Mouse (Mus musculus) layer of hippocampus, postnatal 10 days (tissue): ENCODE data around the gene Serpinb9d. TPM values are rescaled to one million over a fixed set of nuclear protein-coding genes. Genes with fewer than 3 reads are reported as not detected.
"Not testable (repeated sequence)": the region's sequence is repeated elsewhere in the genome, so short reads cannot be mapped to it uniquely, and the experiment has no call there.

Source experiments
- DNase-seq, 2 experiments: peaks; one replicate each; pipeline ENCODE4 v3.0.0; 2021; ENCODE audit warnings: low spot score in 2 of 2
- long read RNA-seq: library from polyadenylated mRNA; stranded (forward); transcript quantifications from one replicate; pipeline ENCODE4 v2.0.0, GENCODE M21; 2023
- total RNA-seq, 2 experiments: library from RNA; stranded (reverse); gene quantifications; 2 replicates each; pipeline ENCODE4 v1.2.3; 2021

Serpinb9d gene
- total RNA-seq: not detected
- long read RNA-seq: 0 reads

DNA sequence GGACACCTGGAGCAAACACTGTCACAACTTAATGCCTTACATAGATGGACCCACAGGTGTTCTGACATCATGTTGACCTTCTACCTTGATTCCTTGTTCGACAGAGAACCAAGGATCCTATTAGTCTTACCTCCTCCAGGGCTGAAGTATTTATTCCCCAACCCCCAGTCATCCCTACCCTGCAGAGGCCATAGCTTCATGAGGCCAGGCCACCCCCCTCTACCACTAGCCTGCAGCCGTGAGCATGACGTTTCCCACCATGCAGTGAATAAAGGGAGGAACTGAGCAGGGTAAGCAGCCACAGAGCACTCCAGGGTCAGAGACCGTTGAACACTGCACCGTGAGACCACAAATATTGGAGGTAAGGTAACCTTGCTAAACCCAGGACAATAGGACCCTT is at the start of gene Serpinb9d:
Gene Serpinb9d (plus strand): TSS at position 301 of the 400 bp plus-strand sequence.
- no peak for DNase-seq

DNA sequence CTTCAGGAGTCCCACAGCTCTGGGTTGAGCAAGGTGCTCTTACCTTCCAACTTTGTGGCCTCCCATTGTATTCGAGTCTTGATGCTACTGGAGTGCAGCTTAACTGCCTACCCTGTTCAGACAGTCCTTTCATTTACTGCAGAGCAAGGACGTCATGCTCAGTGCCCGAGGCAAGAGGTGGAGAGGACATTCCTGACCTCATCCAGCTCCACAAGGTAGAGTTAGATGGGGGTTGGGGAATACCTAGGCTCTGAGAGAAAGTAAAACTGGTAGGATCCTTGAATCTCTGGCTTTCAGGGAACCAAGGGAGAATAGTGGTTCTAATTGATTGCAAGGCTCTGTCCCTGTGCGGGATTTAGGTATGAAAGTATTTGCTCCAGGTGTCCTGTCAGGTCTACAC is 33.1 kb upstream of the Serpinb9d start, which contains the start of gene Serpinb9c:
Gene Serpinb9c (minus strand): TSS at position 101 of the 400 bp plus-strand sequence.
- no peak for DNase-seq

DNA sequence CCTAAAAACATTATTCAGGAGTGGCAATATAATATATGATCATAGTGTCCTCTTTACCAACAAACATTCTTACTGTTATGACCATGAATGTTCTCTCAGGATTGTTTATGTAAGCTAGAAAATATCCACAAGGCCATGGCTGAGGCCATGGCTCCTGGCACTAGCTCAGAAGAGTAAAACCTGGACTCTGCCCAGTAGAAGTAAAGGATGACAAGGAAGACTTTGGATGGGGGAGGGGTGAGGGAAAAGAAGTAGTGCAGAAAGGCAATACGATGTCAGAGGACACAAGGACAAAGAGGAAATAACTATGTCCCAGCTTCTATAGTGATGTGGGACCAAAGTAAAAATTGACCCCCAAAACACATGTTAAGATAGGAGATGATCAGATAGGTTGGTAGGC is 2.3 kb upstream of the Serpinb9d start:
- DNase-seq: not testable (repeated sequence)

DNA sequence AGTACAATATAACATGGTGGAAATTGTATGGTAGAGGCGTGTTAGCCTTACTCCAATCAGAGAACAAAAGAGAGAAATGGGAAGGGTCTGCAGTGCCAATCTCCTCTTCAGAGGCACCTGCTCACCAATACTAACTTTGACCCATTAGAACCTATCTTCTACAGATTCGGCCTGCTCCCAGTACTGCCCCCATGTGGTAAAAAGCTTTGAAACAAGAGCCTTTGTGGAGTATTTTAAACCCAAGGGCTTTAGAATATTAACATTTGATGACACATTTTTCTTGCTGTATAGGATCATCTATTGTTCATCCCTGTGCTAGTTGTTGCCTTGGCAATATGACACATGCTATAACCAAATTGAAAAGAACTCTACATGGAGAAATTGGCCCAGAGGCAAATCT is 7.0 kb downstream of the Serpinb9d start:
- no peak for DNase-seq

DNA sequence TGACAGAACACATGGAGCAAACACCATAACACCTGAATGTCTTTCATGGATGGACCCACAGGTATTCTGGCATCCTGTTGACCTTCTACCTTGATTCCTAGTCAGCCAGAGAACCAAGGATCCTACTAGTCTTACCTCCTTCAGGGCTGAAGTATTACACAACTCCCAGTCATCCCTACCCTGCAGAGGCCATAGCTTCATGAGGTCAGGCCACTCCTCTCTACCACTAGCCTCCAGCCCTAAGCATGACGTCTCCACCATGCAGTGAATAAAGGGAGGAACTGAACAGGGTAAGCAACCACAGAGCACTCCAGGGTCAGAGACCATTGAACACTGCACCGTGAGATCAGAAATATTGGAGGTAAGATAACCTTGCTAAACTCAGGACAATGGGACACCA is 56.6 kb downstream of the Serpinb9d start, which contains the start of gene Serpinb9e:
Gene Serpinb9e (plus strand): TSS at position 301 of the 400 bp plus-strand sequence.
- not testable (repeated sequence) for DNase-seq

Other genes starting within 250 kb of the Serpinb9d start
- 1 to 10 TPM; 2.6 to 2.9 TPM for gene Serpinb6b, start 227.8 kb upstream of the Serpinb9d start, total RNA-seq
- 1 to 10 TPM; 5.4 to 6.3 TPM for gene Serpinb9, start 189.7 kb upstream of the Serpinb9d start, total RNA-seq
- gene Serpinb9b, start 165.5 kb upstream of the Serpinb9d start, total RNA-seq: not detected
- 1 to 10 TPM; 1.2 to 1.3 TPM for gene Serpinb1b, start 114.4 kb upstream of the Serpinb9d start, total RNA-seq
- gene Serpinb9c, start 33.2 kb upstream of the Serpinb9d start, total RNA-seq: not detected
- not detected for gene Serpinb9e, start 56.7 kb downstream of the Serpinb9d start, total RNA-seq
- not detected for gene Serpinb9f, start 131.1 kb downstream of the Serpinb9d start, total RNA-seq
- gene Gm11397, start 202.8 kb downstream of the Serpinb9d start, total RNA-seq: not detected